Mouse (Mus musculus) intestine, embryonic 16.5 days (tissue): Measurements from ENCODE around the gene Snx6. TPM values are rescaled to one million over a fixed set of nuclear protein-coding genes. Genes with fewer than 3 reads are reported as not detected.

Experiments used
- ATAC-seq: fragments of 200-750 bp; cut with Nextera tagmentation; 2 replicates; pipeline ENCODE4 v1.8.0; 2017; ENCODE audit warnings: moderate TSS enrichment, moderate library complexity
- H3K27ac ChIP-seq: fragments of 300-500 bp; sonication (generic); 2 replicates; pipeline ENCODE4 v1.5.1; 2014; ENCODE audit warnings: mild to moderate bottlenecking, low read length
- H3K27me3 ChIP-seq: fragments of 300-500 bp; sonication (generic); replicated peaks from 2 replicates; pipeline ENCODE4 v1.6.1; 2014; ENCODE audit warnings: low read length, control low read depth, mixed read lengths; ENCODE audit not compliant: control insufficient read depth, insufficient read depth
- H3K36me3 ChIP-seq: fragments of 300-500 bp; sonication (generic); 2 replicates; pipeline ENCODE4 v1.6.1; 2014; ENCODE audit warnings: low read length, control low read depth; ENCODE audit not compliant: control insufficient read depth, insufficient read depth
- H3K4me1 ChIP-seq: fragments of 300-500 bp; sonication (generic); 2 replicates; pipeline ENCODE4 v1.6.1; 2014; ENCODE audit warnings: low read length, control low read depth, mixed read lengths; ENCODE audit not compliant: control insufficient read depth, insufficient read depth
- H3K4me2 ChIP-seq: fragments of 300-500 bp; sonication (generic); 2 replicates; pipeline ENCODE4 v1.6.1; 2014; ENCODE audit warnings: low read depth, low read length, control low read depth
- H3K4me3 ChIP-seq: fragments of 300-500 bp; sonication (generic); 2 replicates; pipeline ENCODE4 v1.5.1; 2014; ENCODE audit warnings: mild to moderate bottlenecking, low read length
- H3K9ac ChIP-seq: fragments of 300-500 bp; sonication (generic); 2 replicates; pipeline ENCODE4 v1.6.1; 2014; ENCODE audit warnings: low read depth, low read length
- H3K9me3 ChIP-seq: fragments of 300-500 bp; sonication (generic); 2 replicates; pipeline ENCODE4 v1.6.1; 2016; ENCODE audit warnings: low read length, control low read depth; ENCODE audit not compliant: control insufficient read depth
- WGBS: fragments of 180-500 bp; shearing (Covaris S2); extraction: QIAGEN DNeasy Blood & Tissue Kit; methylation state at CpG from one replicate; pipeline ENCODE4 v1.1.7; 2014; 5-methylcytosine and 5-hydroxymethylcytosine counted together
- polyA plus RNA-seq: library from polyadenylated mRNA; unstranded; fragments of >200 nt; fragmentation: Nextera tagmentation; extraction: Ambion mirVana; gene quantifications from 2 replicates; pipeline ENCODE4 v1.2.1, GENCODE M21; 2015

The Snx6 gene
- polyA plus RNA-seq, 1 experiment from 2014 or later, result 155 TPM

- ATAC-seq, result no peak
- H3K9me3 ChIP-seq, result no peaks in the 10 kb centered on the region
- H3K27ac ChIP-seq, result no peak overlapping the region
- no peaks in the 10 kb centered on the region for H3K27me3 ChIP-seq
- WGBS, result 54% methylated on average over 6 of the region's 6 CpGs
- H3K4me3 ChIP-seq, result no peak overlapping the region
- H3K36me3 ChIP-seq, result no peaks in the 10 kb centered on the region
- 0 out of 2 replicates have a peak overlapping the region, but pooled peaks have one; percentile 3 for H3K9ac ChIP-seq
- H3K4me1 ChIP-seq, result no peaks in the 10 kb centered on the region
- no peak overlapping the region for H3K4me2 ChIP-seq
Observed at GRCm38 (mm10) chr12:54806131-54806530, 10.6 kb upstream of the Snx6 start.

- Histone ChIP-seq H3K4me3 (no peak overlapping the region), H3K27me3 (no peaks in the 10 kb centered on the region), H3K9ac (no peak overlapping the region), H3K4me2 (no peak overlapping the region), H3K9me3 (no peaks in the 10 kb centered on the region), H3K36me3 (no peaks in the 10 kb centered on the region), H3K27ac (no peak overlapping the region), H3K4me1 (no peaks in the 10 kb centered on the region)
- 76% methylated on average over 6 of the region's 6 CpGs for WGBS
- no peak for ATAC-seq
Observed at GRCm38 (mm10) chr12:54805254-54806002, 9.9 kb upstream of the Snx6 start.

- Histone ChIP-seq H3K9me3 (no peaks in the 10 kb centered on the region), H3K4me2 (no peak overlapping the region), H3K4me3 (no peak overlapping the region), H3K27ac (no peak overlapping the region), H3K9ac (no peak overlapping the region), H3K4me1 (no peaks in the 10 kb centered on the region), H3K36me3 (no peaks in the 10 kb centered on the region), H3K27me3 (no peaks in the 10 kb centered on the region)
- no peak for ATAC-seq
- WGBS, result 81% methylated on average over 3 of the region's 3 CpGs
Observed at GRCm38 (mm10) chr12:54803531-54803930, 8.0 kb upstream of the Snx6 start.

GRCm38 (mm10) chr12:54796516-54797195 is 1.2 kb upstream of the Snx6 start:
- Histone ChIP-seq H3K27me3 (no peaks in the 10 kb centered on the region), H3K4me1 (peaks cover 13% of the 10 kb centered on the region), H3K4me2 (no peak overlapping the region), H3K4me3 (no peak overlapping the region), H3K9me3 (no peaks in the 10 kb centered on the region), H3K27ac (no peak overlapping the region), H3K9ac (no peak overlapping the region), H3K36me3 (no peaks in the 10 kb centered on the region)
- WGBS, result 85% methylated on average over 8 of the region's 8 CpGs
- ATAC-seq, result no peak

GRCm38 (mm10) chr12:54794392-54794791 is 1.1 kb downstream of the Snx6 start:
- Histone ChIP-seq H3K27me3 (no peaks in the 10 kb centered on the region), H3K4me1 (peaks cover 26% of the 10 kb centered on the region), H3K9me3 (no peaks in the 10 kb centered on the region), H3K4me2 (peak overlapping the region; percentile 70), H3K4me3 (peak overlapping the region; percentile 99), H3K36me3 (no peaks in the 10 kb centered on the region), H3K27ac (no peak overlapping the region), H3K9ac (peak overlapping the region; percentile 100; the same call in 1 of the 2 replicates)
- WGBS, result 21% methylated on average over 3 of the region's 3 CpGs
- ATAC-seq, result no peak

GRCm38 (mm10) chr12:54791465-54791864 is 4.0 kb downstream of the Snx6 start:
- Histone ChIP-seq H3K9ac (no peak overlapping the region), H3K9me3 (no peaks in the 10 kb centered on the region), H3K27me3 (no peaks in the 10 kb centered on the region), H3K27ac (no peak overlapping the region), H3K4me2 (no peak overlapping the region), H3K4me3 (no peak overlapping the region), H3K36me3 (no peaks in the 10 kb centered on the region), H3K4me1 (peaks cover 31% of the 10 kb centered on the region)
- WGBS, result 83% methylated on average over 8 of the region's 8 CpGs
- no peak for ATAC-seq

- Histone ChIP-seq H3K4me1 (peaks cover 36% of the 10 kb centered on the region), H3K9me3 (no peaks in the 10 kb centered on the region), H3K4me3 (no peak overlapping the region), H3K4me2 (peak overlapping the region; percentile 26), H3K27ac (peak overlapping the region; percentile 69), H3K36me3 (no peaks in the 10 kb centered on the region), H3K9ac (no peak overlapping the region), H3K27me3 (no peaks in the 10 kb centered on the region)
- peak; percentile 78 for ATAC-seq
- WGBS, result 18% methylated on average over 11 of the region's 11 CpGs
Observed at GRCm38 (mm10) chr12:54789346-54790143, 6.0 kb downstream of the Snx6 start.

GRCm38 (mm10) chr12:54763624-54764023 is 31.9 kb downstream of the Snx6 start:
- Histone ChIP-seq H3K9me3 (no peaks in the 10 kb centered on the region), H3K9ac (no peak overlapping the region), H3K4me2 (no peak overlapping the region), H3K4me3 (no peak overlapping the region), H3K27ac (no peak overlapping the region), H3K36me3 (peaks cover 22% of the 10 kb centered on the region), H3K27me3 (no peaks in the 10 kb centered on the region), H3K4me1 (no peaks in the 10 kb centered on the region)
- WGBS, result 79% methylated on average over 12 of the region's 12 CpGs
- ATAC-seq, result no peak

GRCm38 (mm10) chr12:54760676-54761075 is 34.8 kb downstream of the Snx6 start:
- Histone ChIP-seq H3K27me3 (no peaks in the 10 kb centered on the region), H3K4me2 (no peak overlapping the region), H3K27ac (no peak overlapping the region), H3K36me3 (peaks cover 20% of the 10 kb centered on the region), H3K4me3 (no peak overlapping the region), H3K9me3 (no peaks in the 10 kb centered on the region), H3K9ac (no peak overlapping the region), H3K4me1 (no peaks in the 10 kb centered on the region)
- 84% methylated on average over 1 of the region's 1 CpGs for WGBS
- no peak for ATAC-seq
